Mouse (Mus musculus): ENCODE measurements around the gene Cdk15. TPM values are rescaled to one million over a fixed set of nuclear protein-coding genes. Genes with fewer than 3 reads are reported as not detected.
A peak's percentile ranks its signal among the peaks of the same experiment; 100 is the strongest.

Gene Cdk15
- polyA plus RNA-seq, 1 experiment, result 0.41 TPM

GRCm38 (mm10) chr1:59286316-59286850 lies 29.7 kb downstream of the Cdk15 start:
- no peak for DNase-seq (ENCODE audit: low read depth)
- TF ChIP-seq POLR2A (IDR thresholded peaks at IDR 0.05; ENCODE audit: borderline replicate concordance, extremely low read depth, insufficient read depth, insufficient read length, poor library complexity, severe bottlenecking) (no peak), CTCF (IDR thresholded peaks at IDR 0.05; ENCODE audit: borderline replicate concordance, extremely low read depth, insufficient read depth, insufficient read length) (no peak)

- TF ChIP-seq CTCF (IDR thresholded peaks at IDR 0.05; ENCODE audit: borderline replicate concordance, extremely low read depth, insufficient read depth, insufficient read length) (no peak), POLR2A (IDR thresholded peaks at IDR 0.05; ENCODE audit: borderline replicate concordance, extremely low read depth, insufficient read depth, insufficient read length, poor library complexity, severe bottlenecking) (no peak)
- no peak for DNase-seq (ENCODE audit: low read depth)
These were observed 31.0 kb downstream of the Cdk15 start for GRCm38 (mm10) chr1:59287733-59288132.

GRCm38 (mm10) chr1:59291652-59292051 lies 34.9 kb downstream of the Cdk15 start:
- DNase-seq (ENCODE audit: low read depth), result peak; percentile 35
- TF ChIP-seq POLR2A (IDR thresholded peaks at IDR 0.05; ENCODE audit: borderline replicate concordance, extremely low read depth, insufficient read depth, insufficient read length, poor library complexity, severe bottlenecking) (no peak), CTCF (IDR thresholded peaks at IDR 0.05; ENCODE audit: borderline replicate concordance, extremely low read depth, insufficient read depth, insufficient read length) (no peak)

- no peak for DNase-seq (ENCODE audit: low read depth)
- TF ChIP-seq POLR2A (IDR thresholded peaks at IDR 0.05; ENCODE audit: borderline replicate concordance, extremely low read depth, insufficient read depth, insufficient read length, poor library complexity, severe bottlenecking), result no peak
- no peak for TF ChIP-seq CTCF (IDR thresholded peaks at IDR 0.05; ENCODE audit: borderline replicate concordance, extremely low read depth, insufficient read depth, insufficient read length)
These were observed 39.1 kb downstream of the Cdk15 start for GRCm38 (mm10) chr1:59295769-59296168.

- no peak for DNase-seq (ENCODE audit: low read depth)
- no peak for TF ChIP-seq POLR2A (IDR thresholded peaks at IDR 0.05; ENCODE audit: borderline replicate concordance, extremely low read depth, insufficient read depth, insufficient read length, poor library complexity, severe bottlenecking)
- no peak for TF ChIP-seq CTCF (IDR thresholded peaks at IDR 0.05; ENCODE audit: borderline replicate concordance, extremely low read depth, insufficient read depth, insufficient read length)
These were observed 40.5 kb downstream of the Cdk15 start for GRCm38 (mm10) chr1:59297167-59297566.

- TF ChIP-seq POLR2A (IDR thresholded peaks at IDR 0.05; ENCODE audit: borderline replicate concordance, extremely low read depth, insufficient read depth, insufficient read length, poor library complexity, severe bottlenecking), result no peak
- DNase-seq (ENCODE audit: low read depth), result peak; percentile 10
These were observed 41.9 kb downstream of the Cdk15 start for GRCm38 (mm10) chr1:59298491-59299090.

DNA sequence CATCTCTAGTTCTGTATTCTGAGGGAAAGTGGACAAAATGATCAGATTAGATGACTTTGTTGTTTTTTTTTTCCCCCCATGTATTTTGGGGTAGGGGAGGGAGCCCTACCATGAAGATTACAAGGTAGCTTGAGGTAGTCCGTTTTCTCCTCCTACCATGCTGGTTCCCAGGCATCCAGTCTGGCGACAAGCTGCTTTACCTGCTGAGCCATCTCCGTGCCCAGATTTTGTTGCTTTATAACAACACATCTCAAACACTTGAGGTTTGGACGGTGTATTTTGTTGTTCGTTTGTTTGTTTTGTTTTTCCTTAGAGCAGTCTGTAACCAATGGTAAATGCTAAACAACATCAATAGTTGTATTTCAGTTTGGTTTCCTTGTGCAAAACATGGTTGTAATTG lies 50.6 kb downstream of the Cdk15 start:
- TF ChIP-seq POLR2A (IDR thresholded peaks at IDR 0.05; ENCODE audit: borderline replicate concordance, extremely low read depth, insufficient read depth, insufficient read length, poor library complexity, severe bottlenecking) (no peak), CTCF (IDR thresholded peaks at IDR 0.05; ENCODE audit: borderline replicate concordance, extremely low read depth, insufficient read depth, insufficient read length) (no peak)
- DNase-seq (ENCODE audit: low read depth), result no peak

DNA sequence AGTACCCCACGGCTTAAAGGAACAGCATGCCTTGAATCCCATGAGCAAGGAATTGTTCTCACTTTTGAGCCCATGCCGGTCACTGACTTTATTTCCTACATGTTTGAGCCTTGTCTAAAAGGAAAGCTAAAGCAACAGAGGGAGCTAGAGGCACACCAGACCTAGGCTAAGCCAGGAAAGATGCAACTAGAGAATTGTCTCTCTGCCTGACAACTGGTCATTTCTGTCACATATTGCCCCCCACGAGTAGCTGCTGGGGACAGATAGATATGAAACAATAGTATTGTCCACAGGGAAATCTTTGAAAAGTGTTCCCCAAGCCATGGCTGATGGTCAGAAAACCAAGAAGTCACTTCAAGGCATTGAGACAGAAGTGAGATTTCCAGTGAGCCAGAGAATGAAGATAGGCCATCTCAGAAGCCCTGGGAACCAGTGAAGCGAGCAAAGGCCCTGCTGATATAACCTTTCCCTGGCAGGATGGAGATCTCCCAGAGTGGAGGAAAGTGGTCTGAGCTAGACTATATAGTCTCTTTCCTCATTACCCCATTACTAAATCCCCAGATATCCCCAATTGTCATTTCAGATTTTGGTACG lies 54.7 kb downstream of the Cdk15 start:
- no peak for TF ChIP-seq POLR2A (IDR thresholded peaks at IDR 0.05; ENCODE audit: borderline replicate concordance, extremely low read depth, insufficient read depth, insufficient read length, poor library complexity, severe bottlenecking)
- TF ChIP-seq CTCF (IDR thresholded peaks at IDR 0.05; ENCODE audit: borderline replicate concordance, extremely low read depth, insufficient read depth, insufficient read length), result peak; percentile 38; the same call in 1 of the 2 replicates
- peak; percentile 50 for DNase-seq (ENCODE audit: low read depth)

DNA sequence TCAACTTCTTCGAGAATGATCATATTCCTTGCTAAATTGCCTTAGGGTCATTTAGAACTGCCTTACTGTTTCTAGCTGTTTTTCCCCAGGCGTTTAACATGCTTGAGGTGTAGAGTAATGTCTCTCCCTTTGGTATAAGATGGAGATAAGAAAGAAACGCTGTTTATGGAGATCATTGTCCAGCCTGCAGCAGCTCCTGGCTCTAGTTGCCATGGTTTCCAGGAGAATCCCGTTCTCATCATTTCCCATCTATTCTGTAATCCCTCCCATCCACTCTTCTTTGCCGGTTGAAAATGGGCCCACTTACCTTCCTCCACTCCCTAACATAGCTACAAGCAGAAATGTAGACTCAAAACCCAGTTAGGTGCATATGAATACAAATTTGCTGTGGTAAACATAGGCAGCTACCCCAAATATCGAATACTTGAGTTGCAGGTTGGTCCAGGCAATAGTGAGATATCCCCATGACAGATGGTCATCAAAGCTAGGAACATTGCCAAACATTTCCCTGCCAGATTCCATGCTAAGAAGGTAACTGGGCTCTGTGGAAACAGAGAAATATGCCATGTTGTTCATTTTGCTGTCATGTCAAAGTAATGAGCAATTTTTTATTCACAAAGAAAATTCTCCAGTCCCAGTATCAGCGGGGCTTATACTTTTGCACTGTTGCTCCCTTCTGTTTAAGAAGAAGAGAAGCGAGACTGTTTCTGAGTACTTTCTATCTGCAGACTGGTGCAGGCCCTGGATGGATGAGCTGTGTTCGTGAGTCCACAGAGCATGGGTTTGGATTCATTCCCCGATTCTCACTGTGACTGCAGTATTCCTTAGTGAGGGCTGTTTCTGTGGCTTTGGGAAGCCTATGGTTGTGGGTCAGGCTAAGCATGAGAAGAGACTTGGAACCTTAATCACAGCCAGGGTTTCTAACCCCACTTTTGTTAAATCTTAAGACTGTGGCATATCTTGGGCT lies 55.8 kb downstream of the Cdk15 start:
- no peak for TF ChIP-seq POLR2A (IDR thresholded peaks at IDR 0.05; ENCODE audit: borderline replicate concordance, extremely low read depth, insufficient read depth, insufficient read length, poor library complexity, severe bottlenecking)
- no peak for TF ChIP-seq CTCF (IDR thresholded peaks at IDR 0.05; ENCODE audit: borderline replicate concordance, extremely low read depth, insufficient read depth, insufficient read length)
- DNase-seq (ENCODE audit: low read depth), result peak; percentile 81

GRCm38 (mm10) chr1:59313154-59313940 lies 56.6 kb downstream of the Cdk15 start:
- DNase-seq (ENCODE audit: low read depth), result no peak
- TF ChIP-seq POLR2A (IDR thresholded peaks at IDR 0.05; ENCODE audit: borderline replicate concordance, extremely low read depth, insufficient read depth, insufficient read length, poor library complexity, severe bottlenecking) (no peak), CTCF (IDR thresholded peaks at IDR 0.05; ENCODE audit: borderline replicate concordance, extremely low read depth, insufficient read depth, insufficient read length) (no peak)
